Mouse (Mus musculus): ENCODE measurements around the gene Ube2e1.

Gene Ube2e1

DNA sequence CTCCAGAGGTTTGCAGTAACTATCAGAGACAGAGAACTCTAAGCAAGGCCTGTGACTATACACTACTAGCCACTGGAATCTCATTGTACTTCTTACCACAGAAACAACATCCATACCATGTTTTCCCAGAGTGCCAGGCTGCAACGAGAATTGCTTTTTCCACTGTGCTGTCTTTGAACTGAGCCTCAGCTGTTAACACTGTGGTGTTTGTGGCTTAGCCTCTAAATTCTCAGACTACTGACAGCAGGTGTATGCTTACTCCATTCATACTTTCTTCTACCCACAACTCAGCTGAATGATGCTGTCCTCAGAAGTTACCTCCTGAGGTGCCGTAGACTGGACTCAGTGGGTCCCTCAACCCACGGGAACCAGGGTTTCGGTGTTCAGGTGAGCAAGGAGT is 89.9 kb downstream of the Ube2e1 start:
- CTCF ChIA-PET, result no interaction called here

GRCm38 (mm10) chr14:18240132-18240531 is 91.5 kb downstream of the Ube2e1 start:
- CTCF ChIA-PET, result no interaction called here

DNA sequence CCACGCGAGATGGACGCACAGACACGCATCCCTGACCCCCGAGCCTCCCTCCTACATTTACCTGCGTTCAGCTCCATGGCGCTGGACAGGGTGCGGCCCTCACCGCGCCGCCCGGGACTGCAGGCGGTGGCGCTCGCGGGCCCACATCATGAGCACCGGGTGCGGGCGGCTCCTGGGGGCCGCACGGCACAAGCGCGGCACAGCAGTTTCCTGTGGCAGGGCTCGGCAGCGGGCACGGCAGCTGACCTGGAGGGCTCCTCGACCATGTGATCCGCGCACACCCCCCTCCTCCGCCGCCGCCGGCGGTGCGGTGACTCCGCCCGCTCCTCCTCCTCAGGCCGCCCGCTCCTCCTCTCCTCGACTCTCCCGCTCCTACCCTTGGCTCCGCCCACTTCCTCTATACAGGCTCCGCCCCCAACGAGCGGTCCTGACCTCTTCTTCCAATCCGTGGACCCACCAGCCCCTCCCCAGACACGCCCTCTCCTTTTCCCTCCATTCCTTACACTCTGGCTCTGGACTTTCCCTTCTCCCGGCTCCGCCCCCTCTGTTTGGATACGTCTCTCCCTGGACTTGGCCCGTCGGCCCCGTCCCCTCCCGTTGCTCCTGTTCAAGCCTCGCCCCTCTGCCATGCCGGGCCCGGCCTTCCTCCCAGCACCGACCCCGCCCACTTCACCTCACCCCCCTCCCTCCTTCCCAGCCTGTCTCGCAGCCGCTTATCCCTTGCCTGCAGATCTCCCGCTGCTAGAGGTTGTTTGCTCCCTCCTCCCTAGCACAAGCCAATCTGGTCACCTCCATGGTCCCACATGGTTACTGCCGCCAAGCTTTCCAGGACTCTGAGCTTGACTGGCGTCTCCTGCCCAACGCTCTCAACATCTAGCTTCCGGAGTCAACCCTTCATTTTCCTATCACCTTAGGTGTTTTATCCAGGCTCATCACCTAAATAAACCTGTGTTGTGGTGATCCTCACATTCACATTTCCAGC is 92.6 kb downstream of the Ube2e1 start, which contains the start of gene Nr1d2:
TSS of gene Nr1d2 (minus strand) at position 378 of the 982 bp plus-strand sequence.
- CTCF ChIA-PET, result no interaction called here

DNA sequence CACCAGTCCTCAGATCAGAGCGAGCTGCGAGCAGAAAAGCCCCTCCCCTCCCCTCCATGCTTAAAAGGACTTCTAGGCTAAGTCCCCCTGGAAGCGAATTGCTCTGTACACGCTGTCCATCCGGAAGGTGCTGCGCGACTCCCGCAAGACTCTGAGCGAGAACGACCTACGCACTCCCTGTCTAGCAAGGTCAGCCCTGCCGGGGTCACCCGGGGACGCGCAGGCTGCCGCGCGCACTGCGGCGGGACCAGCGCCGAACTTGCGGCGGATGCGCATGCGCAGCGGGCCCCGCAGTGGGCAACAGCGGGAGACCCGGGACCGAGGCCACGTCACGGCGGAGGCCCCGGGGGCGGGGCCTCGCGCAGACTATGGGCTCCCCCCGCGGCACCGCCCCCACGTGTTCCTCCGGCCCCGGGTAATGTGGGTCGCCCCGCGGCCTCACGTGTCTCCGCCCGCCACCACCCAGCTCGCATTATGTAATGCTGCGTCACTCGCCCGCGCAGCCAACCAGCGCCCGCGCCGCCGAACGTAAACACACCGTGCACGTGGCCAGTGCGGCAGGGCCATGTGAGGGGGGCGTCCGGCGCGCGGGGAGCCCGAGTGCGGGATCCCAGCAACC is 93.4 kb downstream of the Ube2e1 start:
- CTCF ChIA-PET, result no interaction called here

DNA sequence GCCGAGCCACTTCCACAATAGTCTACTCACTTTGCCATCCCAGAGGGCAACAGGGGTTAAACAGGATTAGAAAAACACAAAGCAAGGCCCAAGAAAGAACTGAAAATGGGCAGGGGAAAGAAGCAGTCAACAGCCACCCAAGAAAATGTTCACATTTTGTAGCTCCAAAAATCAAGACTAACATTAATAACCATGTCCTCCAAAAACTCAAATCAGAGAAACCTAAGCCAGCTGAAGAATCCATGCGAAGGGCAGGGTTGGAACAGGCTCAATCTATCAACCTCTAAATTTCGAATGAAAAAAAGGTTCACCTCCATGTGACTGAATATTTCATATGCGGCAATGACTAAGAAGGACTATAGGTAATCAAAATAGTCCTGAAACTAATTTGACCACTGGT is 94.3 kb downstream of the Ube2e1 start:
- CTCF ChIA-PET, result no interaction called here

DNA sequence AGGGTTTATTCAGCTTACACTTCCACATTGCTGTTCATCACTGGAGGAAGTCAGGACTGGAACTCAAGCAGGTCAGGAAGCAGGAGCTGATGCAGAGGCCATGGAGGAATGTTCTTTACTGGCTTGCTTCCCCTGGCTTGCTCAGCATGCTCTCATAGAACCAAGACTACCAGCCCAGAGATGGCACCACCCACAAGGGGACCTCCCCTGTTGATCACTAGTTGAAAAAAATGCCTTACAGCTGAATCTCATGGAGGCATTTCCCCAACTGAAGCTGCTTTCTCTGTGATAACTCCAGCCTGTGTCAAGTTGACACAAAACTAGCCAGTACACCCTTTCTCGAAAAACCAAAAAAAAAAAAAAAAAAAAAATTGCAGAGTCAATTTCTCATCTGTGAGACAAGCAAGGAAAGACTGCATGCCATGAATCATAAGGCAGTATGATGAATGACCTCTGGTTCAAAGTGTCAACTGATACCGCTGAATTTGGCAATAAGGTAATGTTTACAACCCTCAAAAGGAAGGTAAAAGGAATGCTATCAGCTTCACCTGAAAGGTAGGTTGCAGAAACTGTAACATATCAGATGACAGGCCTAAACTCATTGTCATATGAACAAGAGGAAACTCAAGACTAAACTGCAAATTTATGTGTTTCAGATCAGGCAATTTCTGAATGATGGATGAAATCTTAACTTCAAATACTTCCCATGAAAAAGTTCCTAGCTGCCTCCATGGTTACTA is 95.0 kb downstream of the Ube2e1 start:
- CTCF ChIA-PET, result interaction anchor here (0.6 kb wide), 1 partner anchor 383 kb away, joined by 5 read pairs; no protein-coding TSS in a partner anchor

- CTCF ChIA-PET, result interaction anchor here (0.9 kb wide), 1 partner anchor 36 kb away, joined by 3 read pairs; the partner anchor contains the start of gene Nkiras1
Observed at GRCm38 (mm10) chr14:18233981-18234960, 97.4 kb downstream of the Ube2e1 start.

DNA sequence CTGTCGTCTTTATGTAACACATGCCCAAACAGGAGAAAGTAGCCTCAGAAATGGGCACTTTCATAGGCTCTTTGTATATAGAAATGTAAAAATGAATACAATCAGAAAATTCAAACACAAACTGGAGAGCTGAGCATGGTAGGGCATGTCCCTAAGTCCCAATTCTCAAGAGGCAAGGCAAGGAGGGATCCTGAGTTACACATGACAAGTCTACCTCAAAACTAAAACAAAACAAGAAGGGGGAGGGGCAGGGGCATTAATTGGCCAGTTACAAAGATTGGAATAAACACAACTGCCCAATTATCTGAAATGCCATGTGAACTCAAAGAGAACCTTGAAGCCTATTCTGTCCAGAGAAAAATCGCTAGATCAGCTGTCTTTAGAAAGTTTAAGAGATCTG is 98.6 kb downstream of the Ube2e1 start:
- CTCF ChIA-PET, result interaction anchor here (0.6 kb wide), 1 partner anchor 39 kb away, joined by 4 read pairs; no protein-coding TSS in a partner anchor
